Mouse (Mus musculus): ENCODE measurements around the gene Olfr869. TPM values are rescaled to one million over a fixed set of nuclear protein-coding genes. Genes with fewer than 3 reads are reported as not detected.

The Olfr869 gene
- total RNA-seq (2023) = not detected in 4 replicates

DNA sequence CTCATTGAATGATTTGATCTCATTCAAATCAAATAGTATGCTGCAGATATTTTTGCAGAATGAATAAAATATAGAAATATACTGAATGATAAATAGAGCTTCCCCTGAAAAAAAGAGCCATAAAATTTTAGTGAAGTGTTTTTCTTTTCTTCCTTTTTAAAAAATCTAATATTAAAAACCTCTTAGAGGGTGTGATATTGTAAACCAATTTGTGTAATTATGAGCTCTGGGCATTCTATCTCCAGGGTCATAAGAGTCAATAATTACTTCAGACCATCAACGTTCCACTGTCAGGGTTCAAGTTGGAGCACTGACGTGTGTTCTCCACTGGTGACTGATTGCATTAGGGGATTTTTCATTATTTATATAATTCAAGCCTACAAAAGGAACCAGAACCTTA, at the start of gene Olfr869:
Gene Olfr869, plus strand, starts transcription at position 301 of the 400 bp plus-strand sequence.

GRCm38 (mm10) chr9:20098326-20098725, 30.5 kb upstream of the Olfr869 start, which contains the start of gene Olfr868:
TSS of gene Olfr868 (plus strand) at chr9:20098626.

GRCm38 (mm10) chr9:20173957-20174356, 45.1 kb downstream of the Olfr869 start, which contains the start of gene Olfr870:
TSS of gene Olfr870 (minus strand) at chr9:20174057.

Other genes with a start within 250 kb of the Olfr869 start
- not detected in 4 replicates for gene Olfr862, start 241.0 kb upstream of the Olfr869 start, total RNA-seq (2023)
- gene Olfr77, start 212.1 kb upstream of the Olfr869 start, total RNA-seq (2023) = not detected in 4 replicates
- gene Olfr866, start 101.0 kb upstream of the Olfr869 start, total RNA-seq (2023) = not detected in 4 replicates
- gene Olfr867, start 71.4 kb upstream of the Olfr869 start, total RNA-seq (2023) = not detected in 4 replicates
- not detected in 4 replicates for gene Olfr868, start 30.4 kb upstream of the Olfr869 start, total RNA-seq (2023)
- not detected in 4 replicates for gene Olfr870, start 45.0 kb downstream of the Olfr869 start, total RNA-seq (2023)
- gene Olfr871, start 83.2 kb downstream of the Olfr869 start, total RNA-seq (2023) = not detected in 4 replicates
- not detected in 4 replicates for gene Olfr872, start 108.1 kb downstream of the Olfr869 start, total RNA-seq (2023)
- gene Olfr39, start 153.3 kb downstream of the Olfr869 start, total RNA-seq (2023) = not detected in 4 replicates
- gene Olfr873, start 169.5 kb downstream of the Olfr869 start, total RNA-seq (2023) = not detected in 4 replicates
- not detected in 4 replicates for gene Olfr18, start 207.1 kb downstream of the Olfr869 start, total RNA-seq (2023)

All from B cell, adult 62 days (primary cell).